Mouse (Mus musculus): Measurements from ENCODE around the gene Kcnk13.

Kcnk13 gene

DNA sequence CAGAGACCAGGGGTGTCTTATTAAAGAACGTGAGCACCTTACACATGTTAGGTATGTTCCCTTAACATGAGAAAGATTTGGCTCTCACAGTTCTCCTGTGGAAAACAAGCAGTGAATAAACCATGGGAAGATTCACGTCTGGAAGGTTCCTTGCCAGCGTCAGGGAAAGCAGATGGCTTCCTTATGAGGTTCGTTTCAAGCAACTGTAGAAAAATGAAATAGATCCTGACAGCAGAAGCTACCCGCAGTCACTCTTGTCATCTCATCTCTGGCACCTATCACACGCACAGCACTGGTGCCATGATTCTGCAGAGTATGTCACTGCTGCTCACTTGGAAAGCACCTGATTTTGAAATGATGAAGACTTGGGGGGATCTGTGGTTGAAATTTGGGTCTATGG lies 53.4 kb downstream of the Kcnk13 start:
- peak; percentile 34 to 35 for DNase-seq

DNA sequence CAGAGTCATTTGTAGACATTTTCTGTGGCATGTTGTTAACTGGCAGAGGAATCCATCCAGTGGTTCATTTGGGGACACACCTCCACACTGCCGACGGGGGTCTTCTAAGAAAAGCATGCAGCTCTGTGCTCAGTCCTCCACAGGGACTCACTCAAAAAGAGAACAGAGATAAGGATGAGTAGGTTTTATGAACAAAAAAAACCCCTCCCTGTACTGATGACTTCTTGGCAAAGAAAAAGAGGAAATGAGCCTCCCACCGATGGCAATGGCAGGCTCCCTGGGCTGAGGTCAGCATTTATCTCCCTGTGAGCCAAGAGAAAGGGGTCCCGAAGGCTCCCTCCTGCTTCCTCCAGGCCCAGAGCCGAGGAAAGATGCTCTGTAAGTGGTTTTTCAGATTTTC lies 58.2 kb downstream of the Kcnk13 start:
- DNase-seq: no peak

DNA sequence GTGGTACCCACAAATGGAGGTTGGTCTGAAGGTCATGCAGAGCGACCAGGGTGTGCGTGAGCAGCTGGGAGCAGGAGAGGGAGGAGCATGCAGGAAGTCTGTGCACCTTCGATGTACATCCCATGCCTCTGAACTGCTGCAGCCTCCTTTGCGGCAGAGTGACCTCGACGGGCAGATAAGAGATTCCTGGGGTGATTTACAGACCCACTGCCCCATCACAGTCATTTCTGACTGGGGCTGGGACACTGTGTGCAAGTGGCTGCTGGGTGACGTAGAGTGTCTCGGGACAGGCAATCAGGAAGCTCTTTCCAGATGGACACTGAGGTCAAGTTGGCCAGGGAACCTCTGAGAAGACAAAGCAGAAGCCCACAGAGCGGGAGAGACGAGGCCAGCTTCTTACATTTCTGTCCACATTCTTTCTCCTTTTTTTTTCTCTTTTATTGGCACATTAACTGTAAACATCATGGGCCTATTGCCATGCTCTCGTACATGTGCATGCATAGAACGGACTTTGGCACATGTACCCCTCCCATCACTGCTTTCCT lies 59.6 kb downstream of the Kcnk13 start:
- DNase-seq: no peak

DNA sequence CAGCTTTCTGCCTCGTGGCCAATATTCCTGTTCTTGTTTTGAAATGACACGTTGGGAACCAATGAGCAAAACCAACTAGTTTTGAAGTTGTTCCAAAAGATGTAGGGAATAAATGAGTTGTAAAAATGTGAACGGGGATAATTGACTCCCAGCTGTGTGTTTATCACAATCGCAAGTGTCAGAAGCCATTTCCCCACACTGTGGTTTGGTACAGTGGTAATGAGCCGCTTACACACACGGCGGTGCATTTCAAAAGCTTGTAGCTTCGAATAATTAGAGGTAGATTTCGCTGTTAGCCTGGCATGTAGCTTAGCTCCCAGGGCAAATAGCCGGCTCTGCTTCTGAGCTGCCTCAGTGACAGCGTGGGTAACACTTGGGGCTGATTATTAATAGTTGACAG lies 61.4 kb downstream of the Kcnk13 start:
- DNase-seq: no peak

DNA sequence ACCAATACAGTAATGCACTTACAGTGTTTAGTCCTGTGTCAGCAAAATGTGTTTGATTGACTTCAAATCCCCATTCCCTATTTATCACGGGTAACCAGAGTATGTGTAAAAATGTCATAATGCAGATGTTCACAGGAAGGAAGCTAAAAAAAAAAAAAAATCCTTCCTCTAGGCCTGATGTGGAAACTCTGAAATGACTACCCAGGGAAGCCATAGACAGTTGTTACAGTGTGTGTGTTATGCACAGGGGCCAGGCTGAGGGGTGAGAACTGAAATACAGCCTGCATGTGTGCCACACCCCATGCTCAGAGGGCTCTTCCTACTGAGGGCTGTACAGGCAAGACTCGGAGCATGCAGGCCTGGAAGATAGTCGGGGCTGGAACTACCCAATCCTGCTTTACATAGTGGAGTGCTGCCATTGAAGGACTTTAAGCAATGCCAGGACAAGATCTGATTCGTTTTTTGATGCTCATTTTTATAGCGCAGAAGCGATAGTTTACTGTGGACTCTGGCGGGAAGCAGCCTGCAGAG lies 62.5 kb downstream of the Kcnk13 start:
- no peak for DNase-seq

DNA sequence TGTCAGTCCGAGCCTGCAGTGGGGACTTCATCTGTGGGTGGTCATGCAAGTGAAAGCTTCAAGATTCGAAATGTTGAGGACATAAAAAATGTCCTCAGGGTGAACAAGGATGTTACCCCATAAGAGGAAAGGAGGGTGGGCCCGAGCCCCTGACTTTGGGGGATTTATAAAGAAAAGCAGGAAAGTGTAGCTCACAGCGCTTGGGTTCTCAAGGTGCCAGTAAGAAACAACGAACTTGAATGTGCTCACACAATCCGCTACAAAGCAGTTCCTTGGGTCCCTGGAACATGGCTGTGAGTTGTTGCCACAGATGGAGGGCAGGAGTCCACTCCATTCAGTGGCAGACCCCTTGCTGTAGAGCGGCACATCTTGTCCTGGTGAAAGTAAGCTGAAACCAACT lies 63.0 kb downstream of the Kcnk13 start:
- DNase-seq: no peak

DNA sequence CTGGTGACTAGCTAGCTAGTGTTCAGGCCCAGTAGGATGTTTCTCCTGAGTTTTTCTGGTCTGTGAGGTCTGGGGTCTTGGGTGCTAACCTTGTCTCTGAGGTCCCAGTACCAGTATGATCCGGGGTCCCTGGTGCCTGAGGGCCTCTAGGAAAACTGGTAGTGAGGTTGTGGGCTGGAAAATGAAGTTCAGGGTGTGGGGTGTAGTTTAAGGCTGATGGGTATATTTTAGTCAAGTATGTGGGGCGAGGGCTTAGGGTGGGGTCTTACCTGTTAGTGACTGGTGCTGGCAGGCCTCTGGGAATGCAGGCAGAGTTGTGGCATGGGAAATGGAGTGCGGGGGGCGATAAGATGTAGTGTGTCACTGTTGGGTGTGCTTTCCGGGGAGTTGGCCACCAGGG lies 67.4 kb downstream of the Kcnk13 start:
- no peak for DNase-seq

DNA sequence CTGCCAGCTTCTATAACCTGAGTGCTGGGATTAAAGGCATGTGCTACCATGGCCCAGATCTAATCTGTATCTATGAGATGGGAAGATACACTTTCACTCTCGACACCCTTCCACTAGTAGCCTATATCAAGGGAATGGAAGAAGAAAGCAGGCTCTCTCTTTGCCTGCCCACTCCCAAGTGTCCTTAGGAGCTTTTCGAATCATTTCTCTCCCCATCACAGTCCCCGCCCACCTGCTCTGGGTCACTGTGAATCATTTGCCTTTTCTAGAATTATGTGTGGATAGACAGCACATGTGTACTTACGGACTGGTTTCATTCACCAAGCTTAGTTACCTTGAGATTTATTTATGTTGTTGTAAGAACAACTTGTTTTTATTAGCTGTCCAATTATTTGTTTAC lies 68.2 kb downstream of the Kcnk13 start:
- DNase-seq: no peak

DNA sequence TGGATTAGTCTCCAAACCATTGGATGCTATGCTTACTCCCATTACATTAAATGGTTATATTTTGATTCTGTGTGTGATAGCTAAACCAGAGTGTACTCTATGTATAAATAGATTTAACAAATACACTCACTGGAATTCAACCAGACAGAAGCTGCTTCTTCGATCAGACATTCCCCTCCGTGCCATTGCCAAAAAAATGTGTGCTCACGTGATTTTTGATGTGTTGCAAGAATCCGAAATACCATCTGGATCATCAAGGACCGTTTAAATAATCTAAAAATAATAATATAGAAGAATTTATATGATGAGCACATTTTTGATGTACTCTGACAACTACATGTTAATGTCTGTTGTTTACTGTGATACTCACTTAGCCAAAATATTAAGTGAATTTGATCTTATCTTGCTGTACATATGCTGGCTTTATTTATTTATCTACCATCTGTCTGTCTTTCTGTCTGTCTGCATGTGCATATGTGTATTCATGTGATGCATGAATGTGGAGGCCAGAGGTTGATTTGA lies 74.5 kb downstream of the Kcnk13 start:
- no peak for DNase-seq

DNA sequence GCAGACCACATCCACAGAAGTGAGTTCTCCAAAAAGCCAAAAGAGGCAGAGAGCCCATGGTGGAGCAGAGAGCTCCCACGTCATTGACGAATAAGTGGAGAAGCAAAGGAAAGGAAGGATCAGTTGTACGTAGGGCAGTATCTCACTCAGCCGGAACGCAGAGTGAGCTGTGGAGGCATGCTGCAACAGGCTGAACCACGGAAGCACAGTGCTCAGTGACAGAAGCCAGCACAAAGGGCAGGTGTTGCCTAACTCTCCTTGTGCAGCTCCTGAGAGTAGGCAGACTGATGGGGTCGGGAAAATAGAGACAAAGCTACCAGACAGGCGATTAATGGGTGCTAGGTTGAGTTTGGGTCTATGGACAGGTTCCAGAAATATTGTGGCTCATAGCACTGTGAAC lies 77.8 kb downstream of the Kcnk13 start:
- DNase-seq: no peak

DNA sequence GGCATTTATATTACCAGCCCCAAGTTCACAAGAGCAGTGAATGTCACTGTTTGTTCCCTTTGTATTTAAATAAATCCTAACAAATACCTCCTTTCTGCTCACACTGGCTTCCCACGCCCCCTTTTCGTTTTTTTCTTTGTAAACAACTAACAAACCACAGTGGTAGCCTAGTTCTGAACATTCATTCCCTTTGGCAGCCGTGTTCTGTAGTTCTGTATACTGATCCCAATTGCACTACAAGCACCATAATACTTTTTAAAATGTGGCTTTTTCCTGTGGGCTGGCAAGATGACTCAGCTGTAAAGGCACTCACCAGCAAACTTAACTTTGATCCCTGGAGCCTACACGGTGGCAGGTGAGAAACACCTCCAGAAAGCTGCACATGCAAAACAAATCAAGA lies 80.4 kb downstream of the Kcnk13 start:
- DNase-seq: no peak

DNA sequence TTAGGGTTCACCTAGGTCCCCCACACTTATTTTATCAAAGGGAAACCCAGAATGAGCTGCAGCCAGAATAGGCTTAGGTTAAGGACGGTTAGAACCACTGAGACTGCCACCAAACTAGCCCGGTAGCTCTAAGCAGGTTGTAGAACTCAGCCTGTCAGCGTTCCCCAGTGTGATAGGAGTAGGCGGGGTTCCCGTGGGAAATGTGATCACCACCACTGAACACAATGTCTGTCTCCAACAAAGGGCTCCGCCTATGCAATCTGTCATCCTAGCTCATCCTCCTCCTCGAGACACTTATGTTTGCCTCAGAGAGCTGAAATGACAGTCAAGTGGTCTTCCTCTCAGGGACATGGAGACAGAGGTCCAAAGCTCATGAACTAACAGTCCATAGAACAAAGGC lies 86.3 kb downstream of the Kcnk13 start:
- no peak for DNase-seq

DNA sequence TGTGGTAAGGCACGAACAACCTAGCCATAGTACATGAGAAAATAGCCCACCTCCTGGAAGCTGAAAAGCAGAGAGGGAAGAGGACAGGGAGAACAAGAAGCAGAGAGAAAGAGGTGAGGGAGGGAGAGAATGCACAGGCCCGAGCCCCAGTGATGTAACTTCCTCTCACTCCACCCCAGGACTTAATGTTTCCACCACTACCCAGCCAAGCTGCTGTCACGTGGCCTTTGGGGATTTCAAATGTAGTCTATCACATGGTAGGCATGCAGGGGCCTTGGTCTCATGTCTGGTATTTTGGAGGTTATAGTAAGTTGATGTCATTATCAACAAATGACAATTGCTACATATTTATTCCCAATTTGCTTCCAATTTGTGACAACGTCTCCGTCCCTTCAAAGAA lies 89.3 kb downstream of the Kcnk13 start:
- no peak for DNase-seq

DNA sequence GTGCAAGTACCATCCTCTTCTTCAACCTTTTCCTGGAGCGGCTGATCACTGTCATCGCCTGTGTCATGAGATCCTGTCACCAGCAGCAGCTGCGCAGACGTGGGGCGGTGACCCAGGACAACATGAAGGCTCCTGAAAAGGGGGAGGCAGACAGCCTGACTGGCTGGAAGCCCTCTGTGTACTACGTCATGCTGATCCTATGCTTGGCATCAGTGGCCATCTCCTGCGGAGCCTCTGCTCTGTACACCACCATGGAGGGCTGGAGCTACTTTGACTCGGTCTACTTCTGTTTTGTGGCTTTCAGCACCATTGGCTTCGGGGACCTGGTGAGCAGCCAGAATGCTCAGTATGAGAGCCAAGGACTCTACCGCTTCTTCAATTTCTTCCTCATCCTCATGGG lies 96.8 kb downstream of the Kcnk13 start:
- DNase-seq: peak; percentile 22 to 27

DNA sequence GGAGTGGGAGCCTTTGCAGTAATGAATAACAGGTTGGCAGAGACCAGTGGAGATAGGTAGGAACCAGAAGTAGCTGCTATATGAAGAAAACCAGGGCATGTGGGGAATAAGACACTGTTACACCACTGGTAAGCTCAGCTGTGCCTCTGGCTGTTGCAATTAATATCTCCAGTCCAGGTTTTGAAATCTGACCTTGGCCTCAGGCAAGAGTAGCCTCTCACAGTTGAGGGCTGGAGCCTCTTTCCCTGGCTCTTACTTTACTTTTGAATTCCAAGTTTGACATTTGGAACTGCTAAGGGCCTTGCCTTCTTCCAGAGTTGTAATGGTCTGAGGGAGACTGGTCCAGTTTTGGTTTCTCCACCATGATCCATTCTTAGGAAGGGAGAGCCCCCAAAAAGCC lies 97.5 kb downstream of the Kcnk13 start:
- no peak for DNase-seq

DNA sequence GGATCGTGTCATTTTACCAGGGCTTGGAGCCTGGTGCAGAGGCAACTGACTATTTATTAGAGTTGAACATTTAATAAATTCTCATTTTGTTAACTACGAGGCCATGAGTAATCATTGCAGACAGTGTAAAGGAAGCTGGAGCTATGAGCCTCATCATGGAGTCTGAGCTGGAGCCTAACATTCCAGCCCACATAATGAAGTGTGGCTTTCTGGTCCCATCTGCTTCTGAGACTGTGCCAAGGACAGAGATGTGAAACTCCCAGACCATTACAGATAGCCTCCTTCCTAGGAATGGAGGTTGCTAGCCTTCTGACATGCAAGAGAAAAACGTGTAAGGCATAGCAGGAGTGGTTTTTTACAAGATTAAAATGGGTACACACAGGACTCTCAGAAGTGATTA lies 98.3 kb downstream of the Kcnk13 start:
- no peak for DNase-seq

DNA sequence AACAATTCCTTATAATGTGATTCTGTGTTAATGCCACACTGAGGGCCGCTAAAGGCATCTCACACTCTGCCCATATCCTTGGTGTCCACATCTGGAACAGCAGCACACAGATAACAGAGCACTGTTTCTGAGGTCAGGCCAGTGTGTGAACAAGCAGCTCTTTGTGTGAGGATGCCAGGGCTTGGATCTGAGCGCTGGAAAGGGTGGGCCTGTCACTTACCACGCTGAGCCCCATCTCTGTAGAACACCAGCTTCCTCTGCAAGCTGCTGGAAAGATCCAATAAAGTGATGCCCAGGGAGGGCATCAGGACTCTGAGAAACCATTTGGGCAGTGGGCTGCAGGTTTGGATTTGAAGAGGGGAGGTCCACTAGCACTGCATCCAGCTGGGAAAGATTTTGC lies 100.8 kb downstream of the Kcnk13 start:
- no peak for DNase-seq

DNA sequence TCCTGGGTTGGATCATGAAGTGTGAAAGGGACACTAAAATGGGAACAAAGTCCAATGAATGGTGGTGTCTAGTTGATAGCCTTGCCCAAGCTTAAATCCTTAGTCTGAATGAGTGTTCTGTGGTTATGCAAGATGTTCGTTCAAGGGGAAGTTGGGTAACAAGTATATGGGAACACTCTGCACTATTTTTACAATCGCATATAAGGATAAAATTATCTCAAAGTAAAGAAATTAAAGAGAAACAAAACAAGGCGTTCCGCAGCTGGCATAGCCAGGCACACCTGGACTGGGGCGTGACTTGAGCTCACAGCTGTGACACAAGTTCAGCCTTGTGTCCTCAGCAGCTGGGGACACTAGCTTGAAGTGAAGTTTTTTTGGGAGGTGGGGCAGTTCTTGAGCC lies 103.2 kb downstream of the Kcnk13 start:
- DNase-seq: no peak

DNA sequence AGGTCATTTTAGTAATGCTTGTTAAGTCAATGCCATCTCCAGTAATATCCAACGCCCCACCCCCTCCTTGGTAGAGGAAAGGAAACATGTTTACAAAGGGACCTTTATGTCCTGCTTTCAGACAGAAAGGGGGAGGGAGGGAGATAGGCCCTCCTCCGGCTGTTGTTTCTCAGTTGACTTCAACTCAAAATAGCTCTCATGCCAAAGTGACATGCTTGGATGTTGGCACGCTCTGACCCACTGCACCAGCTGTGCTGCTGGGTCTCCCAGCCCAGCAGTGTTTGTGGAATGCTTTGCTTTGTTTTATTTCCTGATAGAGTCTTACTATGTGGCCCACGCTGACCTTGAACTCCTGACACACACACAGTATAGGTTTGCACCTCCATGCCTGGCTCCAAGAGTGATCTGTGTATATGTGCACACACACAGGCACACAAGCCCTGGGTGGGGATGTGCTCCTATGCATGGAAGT lies 108.9 kb downstream of the Kcnk13 start:
- DNase-seq: peak in 1 of 2 experiments; percentile 12

DNA sequence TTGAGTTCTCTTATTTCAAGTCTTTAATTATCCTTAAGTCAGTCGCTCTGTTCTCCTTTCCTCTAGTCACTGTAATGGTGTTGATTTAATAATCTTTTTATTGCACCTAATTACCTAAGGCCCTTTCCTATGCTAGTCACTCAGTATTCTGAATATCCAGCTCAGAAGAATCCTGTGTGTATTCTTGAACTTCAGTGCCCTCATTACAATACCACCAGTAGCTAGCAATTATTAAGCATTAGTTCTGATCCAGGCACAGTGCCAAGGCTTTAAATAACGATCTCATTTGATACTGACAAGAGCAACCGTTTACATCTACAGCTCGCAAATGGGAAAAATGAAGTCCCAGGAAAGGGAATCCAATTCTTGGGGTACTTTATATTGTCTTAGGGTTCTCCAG lies 111.4 kb downstream of the Kcnk13 start:
- DNase-seq: no peak

DNA sequence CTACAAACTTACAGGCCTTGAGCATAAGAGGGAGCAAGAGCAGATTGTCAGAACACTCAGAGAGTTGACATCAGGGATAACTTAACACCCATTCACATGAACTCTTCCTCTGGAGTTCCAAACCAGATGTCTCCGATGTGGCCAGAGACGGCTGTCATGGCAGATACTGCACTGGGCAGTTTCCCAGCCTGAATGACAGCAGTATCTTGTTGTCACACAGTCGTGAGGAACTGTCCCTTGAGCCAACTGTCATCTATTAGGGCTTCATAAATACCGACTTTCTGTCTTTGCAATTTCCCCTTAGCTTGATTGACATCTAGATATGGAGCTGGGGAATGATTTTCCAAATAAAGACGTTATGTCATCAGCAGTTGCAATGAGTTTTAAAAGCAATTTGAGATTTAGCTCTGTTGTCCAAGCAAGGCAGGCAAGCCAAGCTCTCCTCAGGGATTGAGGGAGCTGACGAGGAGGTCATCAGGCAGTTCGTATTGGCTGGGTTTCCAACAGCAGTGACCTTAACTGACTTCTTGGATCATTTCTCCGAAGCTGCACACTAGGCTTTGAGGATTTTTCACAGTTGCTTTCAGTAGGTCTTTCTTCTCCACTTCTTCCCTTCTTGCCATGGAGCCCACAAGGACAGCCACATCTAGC lies 115.5 kb downstream of the Kcnk13 start:
- DNase-seq: no peak

DNA sequence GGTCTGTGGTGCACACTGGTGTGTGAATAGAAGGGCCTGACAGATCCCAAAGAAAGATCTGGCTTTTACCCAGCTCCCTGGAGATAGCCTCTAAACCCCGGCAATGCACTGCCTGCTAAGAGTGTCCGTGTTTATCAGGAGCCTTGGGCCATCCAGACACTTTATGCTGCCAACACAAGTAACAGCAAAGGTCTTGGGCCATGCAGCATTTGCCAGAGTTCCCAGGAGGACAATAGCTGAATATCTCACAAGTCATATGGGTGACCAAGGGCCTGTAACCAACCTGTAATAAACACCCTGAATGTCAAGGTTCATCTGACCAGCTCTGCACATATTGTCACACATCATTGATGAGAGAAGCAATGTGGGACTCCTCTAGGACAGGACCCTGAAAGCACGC lies 123.7 kb downstream of the Kcnk13 start:
- no peak for DNase-seq

DNA sequence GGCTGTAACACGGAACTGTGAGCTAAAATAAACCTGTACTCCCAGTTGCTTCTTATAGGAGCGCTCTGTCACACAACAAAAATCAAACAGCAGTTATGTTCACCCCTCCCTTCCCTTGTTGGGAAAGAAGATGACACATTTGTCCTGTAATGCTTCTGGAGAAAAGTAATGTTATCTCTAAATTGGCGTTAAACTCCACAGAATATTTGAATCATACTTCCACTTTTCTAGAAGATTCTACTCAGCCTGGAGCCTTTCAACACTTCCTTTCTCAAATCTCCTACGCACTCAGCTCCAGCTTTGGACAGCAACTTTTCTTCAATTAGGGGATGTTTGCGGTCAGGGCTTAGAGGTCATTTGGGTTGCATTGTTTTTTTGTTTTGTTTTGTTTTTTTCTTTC lies 125.0 kb downstream of the Kcnk13 start:
- DNase-seq: no peak

DNA sequence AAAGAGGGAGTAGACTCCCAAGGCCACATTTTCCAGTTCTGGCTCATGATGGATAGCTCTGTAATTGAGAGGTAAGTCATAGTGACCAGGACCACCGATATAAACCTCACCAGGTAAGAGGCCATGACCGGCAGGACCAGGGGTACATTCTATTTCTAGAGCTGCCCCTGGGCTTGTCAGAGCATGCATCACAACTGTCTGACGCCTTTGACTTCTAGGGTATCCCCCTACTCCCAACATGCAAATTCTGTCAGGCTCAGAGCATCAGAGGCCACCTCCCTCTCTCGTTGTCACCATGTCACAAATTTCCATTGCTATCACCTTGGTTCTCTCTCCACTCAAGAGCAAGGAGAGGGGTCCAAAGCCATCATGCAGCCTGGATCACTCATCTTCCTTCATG lies 126.5 kb downstream of the Kcnk13 start:
- no peak for DNase-seq

DNA sequence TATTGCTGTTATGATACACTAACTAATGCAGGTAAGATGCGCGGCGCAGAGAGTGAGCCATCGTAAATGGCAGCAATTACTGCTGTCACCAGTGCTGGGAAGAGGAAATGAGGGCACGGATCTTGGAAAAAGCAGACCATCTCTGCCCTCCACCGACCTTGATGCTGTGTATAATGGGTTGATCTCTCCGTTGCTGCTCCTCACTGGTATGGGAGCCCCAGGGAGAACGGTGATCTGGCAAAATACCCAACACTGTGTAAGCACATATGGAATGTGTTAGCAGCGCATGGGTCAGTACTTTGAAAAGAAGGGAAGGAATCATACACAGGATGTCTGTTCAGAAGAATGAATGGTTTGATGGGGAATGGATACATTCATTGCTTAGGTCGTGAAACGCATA lies 128.7 kb downstream of the Kcnk13 start:
- no peak for DNase-seq

Measured in cerebellum, postnatal 14 days (tissue).